Mouse (Mus musculus) gastrocnemius, adult 2 months (tissue): ENCODE data around the gene Aoc1. TPM values are rescaled to one million over a fixed set of nuclear protein-coding genes. Genes with fewer than 3 reads are reported as not detected.

Experiments
- DNase-seq: peaks from one replicate; pipeline ENCODE4 v3.0.0; 2022
- H3K27ac ChIP-seq: fragments of 200-600 bp; 2 replicates; pipeline ENCODE4 v1.8.1; 2022; ENCODE audit warnings: mild to moderate bottlenecking
- H3K4me3 ChIP-seq: fragments of 200-600 bp; 2 replicates; pipeline ENCODE4 v1.8.1; 2022; ENCODE audit warnings: mild to moderate bottlenecking, moderate library complexity
- CTCF ChIP-seq: fragments of 200-600 bp; IDR thresholded peaks from 2 replicates; pipeline ENCODE4 v1.8.1; 2022; ENCODE audit warnings: antibody characterized with exemption, mild to moderate bottlenecking, moderate library complexity
- intact Hi-C: fragments of 180-260 bp; cut with DNase I; formaldehyde crosslinking; loops from one replicate; pipeline ENCODE4 v1.15.1; 2025
- total RNA-seq, 2 experiments: library from RNA; stranded (reverse); gene quantifications; 2 replicates each; pipeline ENCODE4 v1.2.3; 2021

Gene Aoc1
- total RNA-seq, 2 experiments from 2014 or later = not detected

DNA sequence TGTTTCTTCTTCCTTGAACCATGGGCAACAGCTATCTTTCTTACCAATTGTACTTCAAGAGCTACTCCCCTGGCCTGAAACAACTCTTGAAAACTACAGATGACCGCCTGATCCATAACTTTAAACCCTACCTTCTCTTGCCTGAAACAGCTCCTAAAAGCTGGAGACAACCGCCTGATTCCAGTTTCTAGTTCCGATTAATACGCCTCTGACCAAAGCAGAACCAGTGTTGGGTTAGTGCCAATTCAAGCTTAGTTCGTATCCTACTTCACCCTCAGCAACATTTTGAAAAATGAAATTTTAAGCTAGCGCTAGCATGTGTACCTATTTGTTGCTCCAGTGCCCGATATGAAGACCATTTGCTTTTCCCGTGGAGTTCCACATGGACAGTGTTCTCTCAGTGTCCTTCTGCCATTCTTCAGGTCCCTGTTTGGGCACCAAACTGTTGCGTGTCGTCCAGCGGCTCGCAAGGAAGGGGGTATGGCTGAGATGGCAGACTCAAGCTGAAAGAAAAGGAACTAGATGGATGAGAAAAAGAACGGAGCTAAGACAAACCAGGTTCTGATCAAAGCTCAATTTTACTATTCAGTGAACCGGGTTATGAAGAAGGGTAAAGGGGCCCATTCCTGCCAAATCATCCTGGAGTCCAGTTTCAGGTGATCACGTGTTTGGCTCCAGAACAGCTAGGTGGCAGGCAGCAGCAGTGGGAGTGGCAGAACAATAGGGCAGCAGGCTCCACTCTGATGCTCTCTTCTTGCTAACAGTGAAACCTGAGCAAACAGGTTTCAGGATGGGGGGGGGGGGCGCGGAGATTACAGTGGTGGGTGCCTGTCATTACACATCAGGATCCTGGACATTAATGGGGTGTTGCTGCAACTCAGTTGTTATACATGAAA, 30.1 kb downstream of the Aoc1 start:
- Histone ChIP-seq H3K27ac (no peak overlapping the region), H3K4me3 (no peak overlapping the region)
- no peak for DNase-seq
- intact Hi-C loops = no loop called here
- no peak for TF ChIP-seq CTCF

DNA sequence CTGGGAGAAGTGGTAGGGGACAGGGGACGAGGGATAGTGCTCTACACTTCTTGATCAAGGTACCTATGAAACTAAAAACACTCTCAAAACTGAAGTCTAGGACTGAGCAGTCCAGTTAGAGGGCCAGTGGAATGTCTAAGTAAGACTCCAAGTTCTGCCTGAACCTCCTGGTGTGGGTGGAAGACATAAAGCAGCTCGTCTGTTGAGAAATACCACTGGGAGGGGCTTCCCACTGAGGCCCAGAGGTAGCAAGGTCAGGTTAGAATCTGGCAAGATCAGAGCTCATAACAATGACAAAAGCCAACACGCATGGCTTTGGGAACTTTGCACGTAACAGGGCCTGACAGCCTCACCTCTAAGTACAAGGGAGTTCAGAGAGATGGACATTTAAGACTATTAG, 30.7 kb downstream of the Aoc1 start:
- DNase-seq = no peak
- intact Hi-C loops = no loop called here
- no peak for TF ChIP-seq CTCF
- Histone ChIP-seq H3K4me3 (no peak overlapping the region), H3K27ac (no peak overlapping the region)

DNA sequence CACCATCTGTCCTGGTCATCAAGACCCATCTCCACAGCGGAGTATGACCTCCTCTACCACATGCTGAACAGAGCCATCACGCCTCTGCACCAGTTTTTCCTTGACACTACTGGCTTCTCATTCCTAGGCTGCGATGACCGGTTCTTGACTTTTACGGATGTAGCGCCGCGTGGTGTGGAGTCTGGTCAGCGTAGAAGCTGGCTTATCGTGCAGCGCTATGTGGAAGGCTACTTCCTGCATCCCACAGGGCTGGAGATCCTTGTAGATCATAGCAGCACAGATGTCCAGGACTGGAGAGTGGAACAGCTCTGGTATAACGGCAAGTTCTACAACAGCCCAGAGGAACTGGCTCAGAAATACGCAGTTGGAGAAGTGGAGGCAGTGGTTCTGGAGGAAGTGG, 32.9 kb downstream of the Aoc1 start:
- Histone ChIP-seq H3K27ac (no peak overlapping the region), H3K4me3 (no peak overlapping the region)
- intact Hi-C loops = no loop called here
- no peak for TF ChIP-seq CTCF
- no peak for DNase-seq

DNA sequence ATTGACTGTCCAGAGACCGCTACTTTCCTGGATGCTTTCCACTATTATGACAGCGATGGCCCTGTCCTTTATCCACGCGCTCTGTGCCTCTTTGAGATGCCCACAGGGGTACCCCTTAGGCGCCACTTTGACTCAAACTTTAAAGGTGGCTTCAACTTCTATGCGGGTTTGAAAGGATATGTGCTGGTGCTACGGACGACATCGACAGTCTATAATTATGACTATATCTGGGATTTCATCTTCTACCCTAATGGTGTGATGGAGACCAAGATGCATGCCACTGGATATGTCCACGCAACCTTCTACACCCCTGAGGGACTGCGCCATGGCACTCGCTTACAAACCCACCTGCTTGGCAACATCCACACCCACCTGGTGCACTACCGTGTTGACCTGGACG, 33.7 kb downstream of the Aoc1 start:
- DNase-seq = no peak
- intact Hi-C loops = no loop called here
- Histone ChIP-seq H3K27ac (no peak overlapping the region), H3K4me3 (no peak overlapping the region)
- TF ChIP-seq CTCF = no peak

DNA sequence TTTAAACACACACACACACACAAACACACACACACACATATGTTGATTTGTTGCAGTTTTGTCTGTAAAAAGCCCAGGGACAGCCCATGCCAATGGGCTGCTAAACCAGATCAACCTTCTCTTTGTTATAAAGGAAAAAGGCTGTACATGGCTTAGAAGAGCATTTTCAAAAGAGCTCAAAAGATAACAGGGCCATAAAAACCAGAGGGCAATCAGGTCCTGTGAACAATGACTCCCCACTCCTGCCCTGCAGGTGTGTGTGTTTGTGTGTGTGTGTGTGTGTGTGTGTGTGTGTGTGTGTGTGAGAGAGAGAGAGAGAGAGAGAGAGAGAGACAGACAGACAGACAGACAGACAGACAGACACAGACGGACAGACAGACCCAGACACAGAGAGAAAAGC, 36.5 kb downstream of the Aoc1 start:
- intact Hi-C loops = no loop called here
- H3K27ac ChIP-seq = no peak overlapping the region
- no peak for DNase-seq
- H3K4me3 ChIP-seq = no peak overlapping the region
- TF ChIP-seq CTCF = no peak

DNA sequence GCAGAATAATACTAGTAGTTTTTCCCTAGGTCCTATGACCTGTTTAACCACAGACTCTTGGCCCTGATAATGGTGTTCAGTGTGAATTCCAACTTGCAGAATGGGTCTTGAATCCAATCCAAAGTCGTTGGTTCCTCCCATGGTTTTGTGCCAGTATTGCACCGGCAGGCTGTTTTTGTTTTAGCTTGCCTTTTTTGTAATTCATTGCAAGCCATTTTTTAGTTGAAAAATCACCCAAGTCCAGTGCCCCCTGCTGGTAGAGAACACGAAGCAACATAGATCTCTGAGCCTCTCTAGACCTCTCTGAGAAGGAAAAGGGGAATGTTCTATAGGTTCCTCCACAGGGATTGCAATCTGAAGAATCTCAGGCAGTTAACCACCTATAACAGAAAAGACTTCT, 39.3 kb downstream of the Aoc1 start:
- TF ChIP-seq CTCF = peak; percentile 63
- no peak for DNase-seq
- no peak overlapping the region for H3K4me3 ChIP-seq
- intact Hi-C loops = loop anchor here (5.0 kb wide), 1 partner anchor 95 kb away; no protein-coding TSS in a partner anchor
- H3K27ac ChIP-seq = no peak overlapping the region

DNA sequence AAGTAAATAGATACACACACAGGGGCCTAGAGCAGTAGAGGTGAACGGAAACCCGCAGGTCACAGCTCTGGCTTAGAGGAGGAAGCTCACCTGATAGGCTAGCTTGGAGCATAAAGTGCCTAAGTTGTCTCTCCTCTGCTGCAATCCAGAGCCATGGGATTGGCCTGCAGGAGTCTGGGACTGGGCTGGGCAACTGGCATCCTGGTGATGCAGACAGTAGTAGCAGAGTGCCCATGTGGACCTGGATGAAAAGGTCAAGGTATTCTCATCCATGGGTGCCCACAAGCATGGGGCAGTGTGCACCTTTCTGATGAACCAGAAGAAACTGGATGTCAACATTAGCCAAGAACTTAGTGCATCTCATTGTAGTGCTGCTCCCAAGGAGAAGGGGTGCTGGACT, 40.9 kb downstream of the Aoc1 start:
- DNase-seq = no peak
- Histone ChIP-seq H3K27ac (no peak overlapping the region), H3K4me3 (no peak overlapping the region)
- intact Hi-C loops = loop anchor here (5.0 kb wide), 1 partner anchor 96 kb away; no protein-coding TSS in a partner anchor
- TF ChIP-seq CTCF = no peak

DNA sequence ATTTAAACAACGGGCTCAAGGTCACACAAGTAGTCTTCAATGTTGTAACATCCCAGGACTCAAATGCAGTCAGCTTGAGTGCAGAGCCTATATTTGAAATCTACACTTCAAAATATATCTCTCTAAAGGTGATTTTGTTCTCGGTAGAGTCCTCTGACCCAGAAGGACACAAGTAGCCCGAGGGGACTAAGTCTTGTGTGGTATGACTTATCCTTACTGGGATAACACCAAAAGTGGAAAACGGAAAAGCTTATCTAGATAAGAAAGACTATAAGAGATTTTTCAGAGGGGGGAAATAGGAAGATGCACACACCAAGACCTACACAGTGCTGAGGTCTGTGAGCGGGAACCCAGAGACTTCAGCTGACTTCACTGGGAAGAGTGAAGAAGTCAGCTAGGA, 56.9 kb downstream of the Aoc1 start, which contains the start of gene 1600015I10Rik:
1600015I10Rik (plus strand) TSS at position 301 of the 400 bp plus-strand sequence.
- TF ChIP-seq CTCF = no peak

DNA sequence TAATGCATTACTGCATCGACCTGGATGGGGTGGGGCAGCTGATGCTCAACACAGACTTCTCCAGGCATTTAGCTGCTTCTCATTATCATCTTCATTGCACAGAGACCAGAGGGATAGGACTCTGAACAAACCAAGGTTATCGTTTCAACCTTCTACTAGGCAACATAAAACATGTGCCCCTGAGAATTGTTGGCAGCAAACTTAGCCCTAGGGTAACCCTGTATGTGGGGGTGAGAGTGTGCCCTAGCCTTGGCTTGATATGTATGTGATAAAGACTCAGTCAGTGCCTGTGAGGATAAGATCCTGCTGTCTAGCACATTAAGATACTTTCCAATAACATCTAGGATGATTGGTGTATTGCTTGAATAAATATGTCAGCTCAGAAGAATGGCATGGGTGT, 76.9 kb downstream of the Aoc1 start:
- Histone ChIP-seq H3K4me3 (no peak overlapping the region), H3K27ac (no peak overlapping the region)
- TF ChIP-seq CTCF = no peak
- intact Hi-C loops = no loop called here
- DNase-seq = no peak

More for the DNA sequence above, 56.9 kb downstream of the Aoc1 start, which contains the start of gene 1600015I10Rik:
- intact Hi-C loops = no loop called here
- Histone ChIP-seq H3K4me3 (no peak within 1 kb of the TSS), H3K27ac (no peak within 1 kb of the TSS)
- no peak for DNase-seq

DNA sequence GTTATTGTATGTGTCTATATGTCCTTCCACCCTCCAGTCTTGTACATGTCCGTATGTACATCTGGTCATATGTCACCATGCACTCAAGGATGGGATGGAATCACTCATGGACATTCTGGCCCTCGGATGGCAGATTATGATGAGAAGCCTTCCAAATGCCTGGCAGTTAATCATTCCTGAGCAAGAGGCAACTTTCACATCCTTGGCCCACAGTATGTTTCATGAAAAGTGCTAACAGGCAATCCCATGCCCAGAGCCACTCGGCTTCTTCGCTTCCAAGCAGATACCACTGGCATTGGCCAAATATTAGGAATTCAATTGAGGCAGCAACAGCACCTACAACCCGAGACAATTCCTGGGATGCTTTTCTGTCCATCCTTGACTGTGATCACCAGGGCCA, 78.0 kb downstream of the Aoc1 start:
- no peak for DNase-seq
- H3K27ac ChIP-seq = no peak overlapping the region
- no peak overlapping the region for H3K4me3 ChIP-seq
- TF ChIP-seq CTCF = no peak
- intact Hi-C loops = no loop called here

DNA sequence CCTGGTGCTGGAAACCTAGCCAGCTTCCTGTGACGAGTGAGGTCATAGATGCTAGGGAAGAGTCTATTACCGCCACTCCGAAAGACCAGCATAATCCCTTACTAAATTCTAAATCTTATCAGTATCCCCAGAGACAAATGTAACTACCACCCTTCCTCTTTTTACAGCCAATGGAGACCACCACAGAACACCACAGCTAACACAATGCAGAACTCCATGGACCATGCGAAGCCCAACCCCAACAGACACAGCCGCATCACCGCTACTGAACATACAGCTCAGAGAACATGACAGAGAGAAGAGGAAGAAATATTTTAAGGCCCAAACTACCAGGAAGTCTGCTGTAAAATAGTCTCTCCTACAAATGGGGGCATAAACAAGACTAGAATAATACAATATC, 78.9 kb downstream of the Aoc1 start:
- DNase-seq = no peak
- intact Hi-C loops = no loop called here
- TF ChIP-seq CTCF = no peak

DNA sequence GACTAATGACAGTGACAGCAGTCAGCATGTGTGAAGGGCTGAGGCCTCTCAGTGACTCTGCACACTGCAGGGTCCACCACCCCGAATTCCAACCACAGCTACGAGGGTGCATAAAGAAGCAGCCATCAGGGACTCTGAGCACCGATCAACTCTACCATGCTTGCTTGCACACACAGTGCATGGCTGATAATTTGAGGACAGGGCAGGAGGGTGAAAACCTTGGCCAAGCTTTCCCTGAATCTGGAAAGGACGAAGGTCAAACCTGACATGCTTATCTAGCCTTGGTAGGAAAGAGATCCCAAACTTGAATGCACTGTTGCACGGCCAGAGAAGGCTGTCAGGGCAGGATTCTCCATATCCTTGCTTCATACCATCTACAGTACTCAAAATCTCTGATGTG, 80.5 kb downstream of the Aoc1 start:
- no peak for DNase-seq
- intact Hi-C loops = no loop called here
- H3K4me3 ChIP-seq = no peak overlapping the region
- no peak overlapping the region for H3K27ac ChIP-seq
- no peak for TF ChIP-seq CTCF

More for the DNA sequence above, 78.9 kb downstream of the Aoc1 start:
- no peak overlapping the region for H3K4me3 ChIP-seq
- H3K27ac ChIP-seq = no peak overlapping the region

DNA sequence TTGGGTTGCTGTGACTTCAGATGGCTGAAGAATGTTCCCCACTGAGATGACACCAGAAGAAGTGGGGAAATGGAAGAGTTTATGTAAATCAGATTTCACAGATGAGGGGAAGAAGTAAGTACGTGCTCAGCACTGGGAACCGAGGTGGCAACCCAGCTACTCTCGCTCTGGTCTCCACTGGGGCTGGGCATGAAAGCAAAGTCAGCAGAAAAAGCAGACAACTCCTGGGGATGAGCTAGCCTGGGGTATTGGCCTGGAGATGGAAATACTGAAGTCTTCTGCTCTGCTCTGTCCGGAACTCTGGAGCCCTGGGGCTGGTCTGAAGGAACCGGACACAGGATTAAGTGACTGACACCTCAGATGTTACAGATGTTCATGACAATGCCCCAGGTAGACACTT, 81.5 kb downstream of the Aoc1 start:
- intact Hi-C loops = no loop called here
- Histone ChIP-seq H3K4me3 (no peak overlapping the region), H3K27ac (no peak overlapping the region)
- DNase-seq = no peak
- no peak for TF ChIP-seq CTCF

DNA sequence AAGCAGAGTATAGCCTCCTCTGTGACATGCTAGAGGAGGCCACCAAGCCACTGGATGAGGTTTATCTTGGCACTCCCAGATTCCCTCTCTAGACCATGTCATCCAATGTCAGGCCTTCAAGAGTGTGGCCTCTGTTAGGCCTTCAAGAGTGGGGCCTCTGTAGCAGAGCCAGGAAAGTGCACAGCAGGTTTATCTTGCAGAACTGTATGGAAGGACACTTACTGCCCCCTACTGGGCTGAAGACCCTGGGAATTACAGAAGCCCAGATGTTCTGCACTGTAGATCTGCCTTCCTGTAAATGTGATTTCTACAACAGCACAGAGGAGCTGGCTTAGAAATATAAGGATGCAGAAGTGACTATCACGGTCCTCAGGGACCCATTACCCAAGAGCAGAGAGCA, 82.2 kb downstream of the Aoc1 start:
- Histone ChIP-seq H3K27ac (no peak overlapping the region), H3K4me3 (no peak overlapping the region)
- intact Hi-C loops = loop anchor here (5.0 kb wide), 1 partner anchor 138 kb away; no protein-coding TSS in a partner anchor
- DNase-seq = peak; percentile 39
- peak; percentile 63 for TF ChIP-seq CTCF
